Mouse (Mus musculus) cerebellum, adult (tissue): ENCODE measurements around the gene Enpp1.

Experiments used
- ATAC-seq: cut with Nextera tagmentation; 2 replicates; pipeline ENCODE4 v1.9.2; 2017; ENCODE audit warnings: mild to moderate bottlenecking, moderate library complexity, mixed read lengths; ENCODE audit not compliant: insufficient number of reproducible peaks, low FRiP score, low TSS enrichment

The Enpp1 gene

DNA sequence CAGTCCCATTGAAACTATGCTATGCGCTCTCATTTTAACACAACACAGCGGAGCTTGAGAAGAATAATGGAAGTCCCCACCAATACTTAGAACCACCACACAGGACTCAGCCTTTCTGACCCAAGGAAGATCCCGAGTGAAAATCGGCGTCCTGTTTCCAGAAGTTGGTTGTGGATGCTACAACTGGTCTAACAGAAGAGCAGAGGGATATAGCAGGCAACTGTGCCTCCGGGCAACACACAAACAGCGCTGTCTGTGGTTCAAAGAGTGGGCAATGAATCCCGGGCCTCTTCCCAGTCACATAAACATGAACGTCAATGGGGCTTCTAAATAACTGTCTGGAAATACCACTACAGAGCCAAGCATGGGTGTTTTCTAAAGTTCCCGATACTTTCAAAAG is 888 bp downstream of the Enpp1 start:
- ATAC-seq, result 0 out of 2 replicates have a peak, but pooled peaks have one; percentile 11

DNA sequence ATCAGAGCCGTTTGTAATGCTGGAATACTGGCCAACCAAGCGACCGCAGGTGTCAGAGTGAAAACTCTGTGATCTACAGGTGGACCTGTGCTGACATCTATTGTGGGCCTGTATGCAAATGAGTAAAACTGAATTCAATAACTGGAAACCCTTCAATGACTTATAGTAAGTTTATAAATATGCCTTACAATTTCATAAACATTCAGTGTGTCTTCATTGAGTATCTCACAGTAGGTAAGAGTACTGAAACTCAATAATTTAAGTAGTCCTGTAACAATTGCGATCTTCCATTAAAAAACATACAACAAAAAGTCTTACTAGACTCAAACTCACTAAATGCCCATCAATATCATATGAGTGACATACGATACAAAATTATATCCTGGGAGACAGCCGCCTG is 1.6 kb downstream of the Enpp1 start:
- no peak for ATAC-seq

DNA sequence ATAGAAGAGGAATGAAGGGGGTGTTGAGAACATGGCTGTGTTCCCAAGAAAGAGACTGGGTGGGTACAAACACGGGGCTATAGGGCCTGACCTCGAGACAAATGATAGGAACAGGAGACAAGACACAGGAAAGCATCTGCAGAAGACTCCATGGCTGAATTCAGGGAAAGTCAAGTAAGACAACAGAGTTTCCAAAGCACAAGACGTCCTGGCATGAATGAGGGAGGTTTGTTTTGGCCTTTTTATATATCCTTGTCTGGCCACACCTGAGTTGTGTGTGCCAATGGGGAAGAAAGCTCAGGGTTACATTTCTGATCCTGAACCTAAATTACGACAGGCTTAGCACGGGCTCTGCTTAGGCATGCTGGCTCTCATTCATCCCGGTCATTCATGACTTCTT is 4.2 kb downstream of the Enpp1 start:
- ATAC-seq, result no peak

- no peak for ATAC-seq
Observed at GRCm38 (mm10) chr10:24706431-24707140, 5.4 kb downstream of the Enpp1 start.

GRCm38 (mm10) chr10:24702698-24703097 is 9.3 kb downstream of the Enpp1 start:
- ATAC-seq, result 0 out of 2 replicates have a peak, but pooled peaks have one; percentile 33

GRCm38 (mm10) chr10:24698131-24698775 is 13.7 kb downstream of the Enpp1 start:
- no peak for ATAC-seq

DNA sequence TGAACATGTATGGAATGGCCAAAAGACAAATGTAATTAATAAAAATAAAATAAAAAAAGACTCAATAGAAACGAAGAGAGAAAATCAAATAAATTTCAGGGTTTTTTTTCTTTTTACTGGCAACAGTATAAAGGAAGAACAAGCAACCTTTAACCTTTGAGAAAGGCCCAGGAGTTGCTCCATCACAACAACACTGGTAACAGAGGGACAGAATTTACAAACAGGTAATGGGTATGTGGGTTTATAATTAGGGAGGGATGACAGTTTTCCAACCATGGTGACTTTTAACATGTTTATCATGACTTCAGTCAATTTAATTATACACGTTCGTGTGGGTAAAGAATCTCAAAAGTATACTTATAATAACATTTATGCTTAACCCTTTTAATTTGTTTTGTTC is 15.2 kb downstream of the Enpp1 start:
- ATAC-seq, result no peak

GRCm38 (mm10) chr10:24695786-24696185 is 16.2 kb downstream of the Enpp1 start:
- no peak for ATAC-seq

- ATAC-seq, result no peak; the same call in 1 of the 2 replicates
Observed at GRCm38 (mm10) chr10:24682518-24683104, 29.3 kb downstream of the Enpp1 start.

DNA sequence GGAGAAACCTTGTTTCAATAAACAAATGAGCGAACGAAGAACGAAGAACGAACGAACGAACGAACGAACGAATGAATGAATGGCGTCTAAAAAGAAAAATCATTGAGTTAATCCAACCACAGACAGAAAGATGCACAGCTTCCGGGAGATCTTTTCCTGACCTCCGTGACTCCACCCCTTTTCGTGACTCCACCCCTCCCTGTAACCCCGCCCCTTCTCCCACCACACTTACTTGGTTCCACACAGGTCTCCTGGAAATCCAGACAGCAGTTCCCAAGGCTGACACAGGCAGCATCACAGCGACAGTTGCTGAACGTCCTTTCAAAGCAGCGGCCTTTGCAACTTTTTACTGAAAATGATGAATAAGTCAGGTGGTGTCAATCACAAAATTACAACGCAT is 34.3 kb downstream of the Enpp1 start:
- ATAC-seq, result no peak

DNA sequence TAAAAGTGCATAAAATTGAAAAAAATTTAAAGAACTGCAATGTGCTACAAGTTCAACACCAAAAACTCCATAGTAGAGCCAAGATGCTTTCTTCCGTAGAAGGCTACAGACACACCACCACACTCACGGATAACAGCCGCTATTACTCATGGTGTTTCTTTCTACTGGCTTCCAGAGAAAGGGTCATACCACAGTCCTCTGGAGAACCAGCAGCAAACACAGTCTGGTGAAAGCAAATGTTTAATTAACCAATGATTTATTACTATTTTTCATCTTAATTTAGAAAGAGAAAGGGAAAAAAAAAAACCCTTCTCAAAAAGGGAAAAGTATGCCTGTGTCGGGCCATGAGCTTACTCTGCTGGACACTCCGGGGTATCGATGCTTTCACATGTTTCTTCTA is 37.7 kb downstream of the Enpp1 start:
- ATAC-seq, result no peak

DNA sequence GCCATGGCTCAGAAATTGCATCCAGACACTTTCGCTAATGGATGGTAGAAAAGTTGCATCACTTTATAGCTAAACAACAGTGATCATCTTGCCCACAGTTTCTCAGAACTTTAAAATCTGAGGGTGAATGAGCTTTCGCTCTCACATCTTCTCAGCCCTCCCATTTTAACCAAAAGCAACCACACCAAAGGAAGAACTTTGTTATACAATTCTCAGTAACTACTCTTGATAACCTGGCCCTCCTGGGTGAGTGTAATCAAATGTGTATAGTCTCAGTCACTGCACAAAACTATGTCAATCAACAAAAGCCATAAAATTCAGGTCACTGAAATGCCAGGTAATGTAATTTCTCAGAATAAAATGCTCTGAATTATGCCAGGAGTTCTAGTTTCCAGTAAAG is 39.0 kb downstream of the Enpp1 start:
- ATAC-seq, result no peak

DNA sequence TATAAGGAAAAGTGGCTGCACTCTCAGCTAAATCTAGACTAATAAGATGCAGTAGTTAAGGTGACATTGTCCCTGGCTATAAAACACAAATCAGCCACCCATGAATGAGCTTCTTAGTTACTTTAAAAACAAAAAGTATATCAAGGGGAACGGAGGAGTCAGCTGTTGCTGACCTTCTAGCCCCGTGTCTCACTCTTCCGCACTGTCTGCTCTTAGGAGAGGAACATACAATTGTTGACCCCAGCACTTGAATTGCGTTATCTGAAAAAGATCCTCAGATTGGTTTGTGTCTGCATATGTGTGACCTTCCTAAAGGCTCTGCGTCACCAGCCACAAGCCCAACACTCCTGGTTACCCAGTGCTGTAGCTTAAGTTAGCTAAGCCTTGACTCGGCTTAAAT is 41.4 kb downstream of the Enpp1 start:
- ATAC-seq, result no peak

- no peak for ATAC-seq
Observed at GRCm38 (mm10) chr10:24650990-24651569, 60.9 kb downstream of the Enpp1 start.

DNA sequence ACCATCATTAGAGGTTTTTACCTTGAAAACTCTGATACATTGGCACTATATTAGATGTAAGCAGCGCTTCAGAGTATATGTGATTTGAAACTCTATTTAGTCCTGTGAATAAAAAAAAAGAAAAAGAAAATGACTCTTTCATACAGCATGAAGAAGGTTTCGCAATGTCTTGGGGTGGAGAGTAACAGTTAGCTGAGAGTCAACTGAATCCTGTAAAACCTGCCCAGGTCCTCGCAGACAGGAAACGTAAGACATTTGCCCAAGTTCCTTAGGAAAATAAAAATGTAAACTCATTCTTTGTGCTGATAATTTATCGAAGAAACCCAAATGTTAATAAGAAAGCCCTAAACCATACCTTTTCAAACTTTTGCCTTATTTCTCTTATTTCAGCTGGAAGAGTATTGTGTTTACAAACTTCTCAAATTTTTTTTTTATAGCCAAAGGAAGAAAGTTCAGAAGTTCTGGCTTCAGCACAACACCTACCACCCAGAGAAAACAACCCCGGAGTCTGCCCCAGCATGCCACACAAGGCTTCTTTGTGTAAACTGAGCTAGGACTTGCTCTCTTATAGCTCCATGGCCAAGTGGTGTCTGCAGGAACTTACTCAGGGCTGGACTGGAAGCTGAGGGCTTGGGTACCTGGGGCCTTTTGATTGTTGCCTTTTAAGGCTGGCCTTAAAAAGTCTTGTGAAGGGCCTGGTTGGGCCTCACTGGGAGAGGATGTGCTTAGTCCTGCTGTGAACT is 63.8 kb downstream of the Enpp1 start:
- ATAC-seq, result no peak

GRCm38 (mm10) chr10:24645169-24645568 is 66.8 kb downstream of the Enpp1 start:
- no peak for ATAC-seq

DNA sequence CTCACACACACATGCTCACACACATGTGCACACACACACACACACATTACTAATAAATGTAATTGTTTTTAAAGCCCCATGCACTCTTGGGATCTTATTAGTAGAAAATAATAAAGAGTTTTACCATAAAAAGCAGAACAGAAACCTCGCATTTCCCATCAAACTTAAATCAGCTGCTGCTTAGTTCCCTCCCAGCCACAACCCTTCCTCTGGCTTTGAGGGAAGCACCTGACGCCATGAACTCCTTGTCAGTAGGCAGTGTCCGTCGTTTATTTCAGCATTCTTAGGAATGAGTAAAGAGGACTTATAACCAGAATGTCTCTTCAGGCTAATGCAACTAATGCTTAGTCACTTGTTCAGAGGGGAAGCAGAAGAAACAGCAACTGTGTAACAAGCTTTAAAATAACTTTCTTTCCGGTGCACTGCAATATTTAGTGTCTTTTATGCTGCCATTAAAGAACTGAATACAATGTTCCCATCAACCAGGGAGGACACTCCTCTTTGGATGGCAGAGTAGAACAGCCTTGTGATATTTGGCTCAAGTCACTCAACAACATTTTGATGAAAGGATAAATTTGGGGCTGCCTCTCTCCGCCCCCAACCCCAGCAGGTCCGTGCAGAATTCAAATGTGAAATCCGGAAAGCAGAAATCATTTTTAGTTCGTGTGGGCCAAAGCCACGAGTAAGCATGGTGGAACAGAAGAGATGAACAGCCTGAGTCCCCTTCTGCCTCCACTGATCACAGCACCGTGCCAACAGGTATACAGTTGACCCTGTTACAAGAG is 69.0 kb downstream of the Enpp1 start:
- no peak for ATAC-seq

DNA sequence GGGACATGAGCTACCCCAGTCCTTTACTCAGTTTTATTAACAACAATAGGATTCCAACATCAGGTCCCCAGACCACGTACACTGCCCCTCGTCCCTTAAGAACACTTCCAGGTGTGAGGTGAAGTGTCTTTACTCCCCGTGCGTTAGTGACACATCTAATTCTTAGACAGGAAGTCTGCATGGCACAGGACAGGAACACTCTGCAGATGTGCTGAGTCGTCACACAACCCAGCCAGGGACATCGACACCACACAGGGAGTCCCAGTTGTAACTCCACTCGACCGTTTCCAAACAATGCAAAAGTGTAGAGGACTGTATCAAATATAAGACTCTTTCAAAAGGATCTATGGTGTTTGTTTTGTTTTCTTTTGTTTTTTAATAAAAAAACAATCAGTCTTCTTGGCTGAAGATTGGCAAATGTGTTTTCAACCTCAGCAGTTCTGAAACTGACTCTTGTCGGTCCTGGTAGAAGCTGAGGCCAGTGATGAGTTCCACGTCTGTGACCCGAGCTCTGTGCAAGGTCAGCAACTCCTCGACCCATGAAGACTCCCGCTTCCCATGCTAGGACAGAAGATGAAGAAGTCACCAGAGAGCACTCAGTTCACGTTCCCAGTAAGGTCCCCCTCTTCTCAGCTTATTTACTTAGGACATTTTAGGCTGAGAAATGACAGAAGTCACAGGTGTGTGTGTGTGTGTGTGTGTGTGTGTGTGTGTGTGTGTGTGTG is 70.4 kb downstream of the Enpp1 start:
- ATAC-seq, result no peak

DNA sequence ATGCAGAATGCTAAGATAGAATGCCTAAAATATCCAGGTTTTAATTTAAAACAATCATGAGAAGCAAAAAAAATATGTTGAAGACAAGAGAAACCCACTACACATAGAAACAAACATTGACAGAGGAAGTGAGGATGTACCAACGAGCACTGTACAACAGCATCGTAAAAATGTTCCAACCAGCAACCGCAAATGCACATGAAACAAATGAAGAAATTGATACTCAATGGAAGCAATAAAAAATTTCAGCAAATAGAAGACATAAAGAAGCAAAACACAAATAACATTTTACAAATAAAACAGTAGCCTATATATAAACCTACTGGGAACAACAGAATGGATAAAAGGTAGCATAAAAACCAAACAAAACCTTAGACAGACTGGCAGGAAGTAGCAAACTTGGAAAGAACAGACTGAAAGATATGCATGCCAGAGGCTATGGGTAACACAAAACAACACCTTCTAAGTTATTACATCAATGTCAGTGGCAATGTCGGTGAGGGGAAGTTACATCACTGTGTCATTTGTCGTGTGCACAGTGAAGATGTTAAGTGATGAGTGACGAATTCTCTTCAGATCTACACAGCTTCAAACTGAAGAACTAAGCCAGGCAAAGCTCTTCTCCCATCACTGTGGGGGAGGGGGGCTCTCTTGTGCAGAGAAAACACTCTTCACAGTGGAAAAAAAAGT is 71.6 kb downstream of the Enpp1 start:
- no peak for ATAC-seq
